Mouse (Mus musculus): ENCODE data around the gene Grk4. TPM values are rescaled to one million over a fixed set of nuclear protein-coding genes. Genes with fewer than 3 reads are reported as not detected.
"Not testable (repeated sequence)": the region's sequence is repeated elsewhere in the genome, so short reads cannot be mapped to it uniquely, and the experiment has no call there.

The Grk4 gene
- polyA plus RNA-seq, 2 experiments from 2014 or later, result 4.3 to 6.2 TPM

- ATAC-seq, result not testable (repeated sequence)
Observed at GRCm38 (mm10) chr5:34714371-34714770, 54.2 kb downstream of the Grk4 start.

- ATAC-seq, result no peak
Observed at GRCm38 (mm10) chr5:34714816-34715215, 54.6 kb downstream of the Grk4 start.

- ATAC-seq, result no peak
Observed at GRCm38 (mm10) chr5:34729141-34729540, 69.0 kb downstream of the Grk4 start.

GRCm38 (mm10) chr5:34730255-34730654, 70.1 kb downstream of the Grk4 start:
- ATAC-seq, result no peak

GRCm38 (mm10) chr5:34751477-34751876, 91.3 kb downstream of the Grk4 start:
- no peak for ATAC-seq

GRCm38 (mm10) chr5:34758762-34759161, 98.6 kb downstream of the Grk4 start:
- ATAC-seq, result no peak

GRCm38 (mm10) chr5:34760850-34761508, 100.8 kb downstream of the Grk4 start:
- peak; percentile 4 for ATAC-seq

GRCm38 (mm10) chr5:34761509-34761908, 101.3 kb downstream of the Grk4 start, which contains the start of gene Htt:
Gene Htt (plus strand): TSS chr5:34761740.
- ATAC-seq, result peak; percentile 94

GRCm38 (mm10) chr5:34761934-34762611, 101.9 kb downstream of the Grk4 start:
- ATAC-seq, result peak; percentile 7

- peak; percentile 52 for ATAC-seq
Observed at GRCm38 (mm10) chr5:34771818-34772217, 111.6 kb downstream of the Grk4 start.

- no peak for ATAC-seq
Observed at GRCm38 (mm10) chr5:34772696-34773245, 112.6 kb downstream of the Grk4 start.

GRCm38 (mm10) chr5:34773392-34773791, 113.2 kb downstream of the Grk4 start:
- no peak for ATAC-seq

GRCm38 (mm10) chr5:34785027-34785426, 124.8 kb downstream of the Grk4 start:
- peak; percentile 81 for ATAC-seq

- ATAC-seq, result no peak
Observed at GRCm38 (mm10) chr5:34791141-34791540, 131.0 kb downstream of the Grk4 start.

GRCm38 (mm10) chr5:34800292-34800953, 140.2 kb downstream of the Grk4 start:
- no peak for ATAC-seq

Other genes starting within 250 kb of the Grk4 start
- 10 to 100 TPM; 23.4 to 24.8 TPM for gene Tnip2, start 146.4 kb upstream of the Grk4 start, polyA plus RNA-seq (2017; shearing (Covaris generic))
- 1 to 10 TPM; 4.0 to 9.6 TPM for gene Sh3bp2, start 134.5 kb upstream of the Grk4 start, polyA plus RNA-seq (2017; shearing (Covaris generic))
- 100 to 1,000 TPM in 1 of 2 experiments, 10 to 100 TPM in 1; 98.4 to 118 TPM for gene Add1, start 86.7 kb upstream of the Grk4 start, polyA plus RNA-seq (2017; shearing (Covaris generic))
- gene Mfsd10, start 23.2 kb upstream of the Grk4 start, polyA plus RNA-seq (2017; shearing (Covaris generic)), result 10 to 100 TPM; 70.0 to 77.6 TPM
- gene Nop14, start 231 bp upstream of the Grk4 start, polyA plus RNA-seq (2017; shearing (Covaris generic)), result 10 to 100 TPM; 22.4 to 26.0 TPM
- gene Htt, start 101.4 kb downstream of the Grk4 start, polyA plus RNA-seq (2017; shearing (Covaris generic)), result 10 to 100 TPM; 12.7 to 17.9 TPM
- 1 to 10 TPM in 1 of 2 experiments, under 1 TPM in 1; 0.30 to 1.1 TPM for gene Msantd1, start 247.6 kb downstream of the Grk4 start, polyA plus RNA-seq (2017; shearing (Covaris generic))